Mouse (Mus musculus) lung, embryonic 14.5 days (tissue): ENCODE data around the gene Fitm1. TPM values are rescaled to one million over a fixed set of nuclear protein-coding genes. Genes with fewer than 3 reads are reported as not detected.
A peak's percentile ranks its signal among the peaks of the same experiment; 100 is the strongest.

Source experiments
- ATAC-seq: fragments of 200-750 bp; cut with Nextera tagmentation; 2 replicates; pipeline ENCODE4 v1.8.0; 2017; ENCODE audit warnings: mild to moderate bottlenecking, moderate TSS enrichment, moderate library complexity; ENCODE audit not compliant: insufficient read depth
- DNase-seq: peaks from one replicate; pipeline ENCODE4 v3.0.0-alpha.2; 2015
- H3K27ac ChIP-seq: fragments of 300-500 bp; sonication (generic); 2 replicates; pipeline ENCODE4 v1.5.1; 2014; ENCODE audit warnings: low read depth, mild to moderate bottlenecking, moderate library complexity
- H3K27me3 ChIP-seq: fragments of 300-500 bp; sonication (generic); 2 replicates; pipeline ENCODE4 v1.6.1; 2014; ENCODE audit warnings: low read length, control low read depth; ENCODE audit not compliant: insufficient read depth
- H3K36me3 ChIP-seq: fragments of 300-500 bp; sonication (generic); 2 replicates; pipeline ENCODE4 v1.6.1; 2014; ENCODE audit warnings: control low read depth; ENCODE audit not compliant: insufficient read depth
- H3K4me1 ChIP-seq: fragments of 300-500 bp; sonication (generic); 2 replicates; pipeline ENCODE4 v1.6.1; 2014; ENCODE audit warnings: antibody characterized with exemption, control low read depth; ENCODE audit not compliant: insufficient read depth
- H3K4me2 ChIP-seq: fragments of 300-500 bp; sonication (generic); 2 replicates; pipeline ENCODE4 v1.6.1; 2014; ENCODE audit warnings: mild to moderate bottlenecking
- H3K4me3 ChIP-seq: fragments of 300-500 bp; sonication (generic); 2 replicates; pipeline ENCODE4 v1.5.1; 2014; ENCODE audit warnings: low read depth, low read length
- H3K9ac ChIP-seq: fragments of 300-500 bp; sonication (generic); 2 replicates; pipeline ENCODE4 v1.6.1; 2014
- H3K9me3 ChIP-seq: fragments of 300-500 bp; sonication (generic); 2 replicates; pipeline ENCODE4 v1.6.1; 2016; ENCODE audit warnings: low read depth, low read length, control low read depth
- CTCF ChIP-seq: IDR thresholded peaks from 2 replicates; pipeline ENCODE4 v1.5.1; 2016; ENCODE audit warnings: antibody characterized with exemption, low read depth
- WGBS: fragments of 180-500 bp; shearing (Covaris S2); extraction: QIAGEN DNeasy Blood & Tissue Kit; methylation state at CpG from one replicate; pipeline ENCODE4 v1.1.7; 2014; 5-methylcytosine and 5-hydroxymethylcytosine counted together
- polyA plus RNA-seq: library from polyadenylated mRNA; unstranded; fragments of >200 nt; fragmentation: Nextera tagmentation; extraction: Ambion mirVana; gene quantifications from 2 replicates; pipeline ENCODE4 v1.2.1, GENCODE M21; 2014

The Fitm1 gene
- polyA plus RNA-seq, 1 experiment from 2014 or later = 0.76 TPM

DNA sequence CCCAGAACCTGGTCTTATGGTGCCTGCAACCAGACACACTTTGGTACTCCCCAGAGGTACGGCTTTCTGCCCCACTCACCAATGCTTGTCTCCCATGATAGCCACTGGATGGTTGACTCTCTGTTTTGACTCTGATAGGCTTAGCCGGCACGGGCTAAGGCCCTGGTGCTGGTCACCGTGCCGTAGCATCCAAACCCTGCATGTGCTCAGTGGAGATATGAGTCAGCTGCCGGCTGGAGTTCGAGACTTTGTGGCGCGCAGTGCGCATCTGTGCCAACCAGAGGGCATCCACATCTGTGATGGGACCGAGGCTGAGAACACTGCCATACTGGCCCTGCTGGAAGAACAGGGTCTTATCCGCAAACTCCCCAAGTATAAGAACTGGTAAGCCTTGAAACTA, 33.1 kb upstream of the Fitm1 start:
- no peaks in the 10 kb centered on the region for H3K9me3 ChIP-seq
- H3K36me3 ChIP-seq = peaks cover 48% of the 10 kb centered on the region
- H3K4me1 ChIP-seq = peaks cover 4% of the 10 kb centered on the region; the same call in 1 of the 2 replicates
- H3K4me2 ChIP-seq = no peak overlapping the region
- TF ChIP-seq CTCF = no peak
- ATAC-seq (no peak), DNase-seq (no peak)
- no peak overlapping the region for H3K9ac ChIP-seq
- 92% methylated on average over 12 of the region's 12 CpGs for WGBS
- H3K27ac ChIP-seq = no peak overlapping the region
- no peaks in the 10 kb centered on the region for H3K27me3 ChIP-seq
- H3K4me3 ChIP-seq = no peak overlapping the region

DNA sequence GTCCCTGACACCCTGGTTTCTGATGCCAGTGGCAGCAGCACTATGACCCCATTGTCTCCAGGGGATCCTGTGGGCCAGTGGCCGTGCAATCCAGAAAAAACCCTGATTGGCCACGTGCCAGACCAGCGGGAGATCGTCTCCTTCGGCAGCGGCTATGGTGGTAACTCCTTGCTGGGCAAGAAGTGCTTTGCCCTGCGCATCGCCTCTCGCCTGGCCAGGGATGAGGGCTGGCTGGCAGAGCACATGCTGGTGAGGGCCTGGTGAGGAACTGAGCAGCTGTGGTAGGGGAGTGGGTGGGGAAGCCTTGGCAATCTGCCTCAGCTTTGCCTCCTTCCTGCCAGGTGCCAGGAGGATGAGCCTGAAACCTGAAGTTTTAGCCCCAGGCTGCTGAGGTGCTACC, 31.1 kb upstream of the Fitm1 start:
- H3K4me2 ChIP-seq = no peak overlapping the region
- H3K36me3 ChIP-seq = peaks cover 68% of the 10 kb centered on the region
- H3K27ac ChIP-seq = no peak overlapping the region
- no peak overlapping the region for H3K4me3 ChIP-seq
- no peak overlapping the region for H3K9ac ChIP-seq
- ATAC-seq (no peak), DNase-seq (no peak)
- no peaks in the 10 kb centered on the region for H3K27me3 ChIP-seq
- TF ChIP-seq CTCF = no peak
- 73% methylated on average over 9 of the region's 9 CpGs for WGBS
- no peaks in the 10 kb centered on the region for H3K9me3 ChIP-seq
- H3K4me1 ChIP-seq = peaks cover 4% of the 10 kb centered on the region; the same call in 1 of the 2 replicates

DNA sequence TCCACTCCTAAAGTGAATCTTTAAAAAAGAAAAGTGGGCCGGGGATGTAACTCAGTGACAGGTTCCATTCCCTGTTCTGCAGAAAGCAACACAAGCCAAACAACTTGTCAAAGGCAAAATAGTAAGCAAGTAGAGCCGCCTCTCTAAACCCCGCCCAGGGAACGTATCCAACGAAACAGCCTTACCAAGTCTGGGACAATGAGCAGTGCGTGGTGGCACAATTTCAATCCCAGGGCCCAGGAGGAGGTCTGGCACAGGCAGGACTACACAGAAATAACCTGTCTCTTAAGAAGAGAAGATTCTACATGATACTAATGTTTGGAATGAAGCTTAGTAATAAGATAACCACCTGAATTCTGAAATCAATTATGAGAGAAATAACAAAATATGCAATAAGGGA, 25.2 kb upstream of the Fitm1 start:
- Histone ChIP-seq H3K27me3 (no peaks in the 10 kb centered on the region), H3K4me2 (no peak overlapping the region), H3K4me3 (no peak overlapping the region), H3K36me3 (peaks cover 48% of the 10 kb centered on the region), H3K27ac (no peak overlapping the region), H3K4me1 (no peaks in the 10 kb centered on the region), H3K9me3 (no peaks in the 10 kb centered on the region), H3K9ac (no peak overlapping the region)
- DNase-seq (no peak), ATAC-seq (no peak)
- 88% methylated on average over 6 of the region's 6 CpGs for WGBS
- TF ChIP-seq CTCF = no peak

DNA sequence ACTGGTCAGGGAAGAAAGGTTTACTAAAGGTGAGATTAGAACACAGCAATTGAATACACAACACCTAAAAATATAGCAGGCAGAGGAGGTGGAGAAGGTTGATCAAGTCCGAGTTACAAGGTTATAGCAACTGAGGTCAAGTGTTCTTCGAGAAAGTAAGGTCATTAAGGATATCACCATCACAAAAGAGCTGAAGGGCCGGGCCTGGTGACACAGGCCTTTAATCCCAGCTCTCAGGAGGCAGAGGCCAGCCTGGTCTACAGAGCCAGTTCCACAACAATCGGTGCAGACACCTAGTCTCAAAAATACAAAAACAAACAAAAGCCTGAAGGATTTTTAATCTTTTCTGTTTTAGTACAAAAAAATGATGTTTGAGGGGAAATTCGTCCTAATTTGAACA, 24.1 kb upstream of the Fitm1 start:
- WGBS = 59% methylated on average over 5 of the region's 5 CpGs
- H3K9me3 ChIP-seq = no peaks in the 10 kb centered on the region
- no peak overlapping the region for H3K9ac ChIP-seq
- no peak for ATAC-seq
- no peaks in the 10 kb centered on the region for H3K27me3 ChIP-seq
- no peak overlapping the region for H3K4me2 ChIP-seq
- no peak for TF ChIP-seq CTCF
- no peaks in the 10 kb centered on the region for H3K4me1 ChIP-seq
- H3K36me3 ChIP-seq = peaks cover 37% of the 10 kb centered on the region
- no peak overlapping the region for H3K27ac ChIP-seq
- no peak for DNase-seq
- no peak overlapping the region for H3K4me3 ChIP-seq

DNA sequence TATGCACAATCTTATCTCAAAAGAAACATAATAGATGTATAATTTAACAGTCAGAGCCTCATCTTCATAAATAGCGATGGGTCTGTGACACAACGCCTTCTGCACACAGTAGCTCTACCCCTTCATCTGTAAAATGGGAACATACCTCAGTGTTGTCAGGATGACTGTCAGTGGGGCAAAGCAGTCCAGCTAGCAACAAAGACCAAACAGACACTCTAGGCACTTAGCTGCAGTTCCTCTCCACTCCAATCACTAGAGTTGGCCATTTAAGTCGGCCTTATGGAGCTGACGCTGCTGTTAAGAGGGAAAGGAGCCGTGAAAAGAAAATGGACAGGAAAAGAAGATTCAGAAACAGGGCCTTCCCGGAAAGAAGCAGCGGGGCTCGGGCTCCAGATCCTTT, 23.6 kb upstream of the Fitm1 start:
- ATAC-seq (no peak), DNase-seq (no peak)
- H3K4me3 ChIP-seq = no peak overlapping the region
- TF ChIP-seq CTCF = no peak
- no peak overlapping the region for H3K9ac ChIP-seq
- no peaks in the 10 kb centered on the region for H3K9me3 ChIP-seq
- H3K4me2 ChIP-seq = no peak overlapping the region
- H3K36me3 ChIP-seq = peaks cover 34% of the 10 kb centered on the region
- 87% methylated on average over 8 of the region's 8 CpGs for WGBS
- no peaks in the 10 kb centered on the region for H3K4me1 ChIP-seq
- H3K27ac ChIP-seq = no peak overlapping the region
- no peaks in the 10 kb centered on the region for H3K27me3 ChIP-seq

DNA sequence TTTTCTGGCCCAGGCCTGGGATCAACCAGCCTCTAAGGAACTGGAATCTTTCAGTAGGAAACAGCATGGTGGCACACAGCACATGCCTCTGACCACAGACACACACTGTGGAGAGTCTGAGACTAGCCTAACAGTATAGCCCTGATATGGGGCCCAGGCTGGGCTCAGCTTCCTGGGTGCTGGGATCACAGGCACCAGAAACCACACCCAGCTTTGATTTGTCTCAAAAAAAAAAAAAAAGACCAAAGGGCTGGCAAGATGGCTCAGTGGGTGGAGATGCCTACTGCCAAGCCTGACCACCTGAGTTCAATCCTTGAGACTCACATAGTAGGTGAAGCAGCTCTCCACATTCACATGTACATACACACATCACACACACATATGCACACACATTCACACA, 20.8 kb upstream of the Fitm1 start:
- no peak for ATAC-seq

DNA sequence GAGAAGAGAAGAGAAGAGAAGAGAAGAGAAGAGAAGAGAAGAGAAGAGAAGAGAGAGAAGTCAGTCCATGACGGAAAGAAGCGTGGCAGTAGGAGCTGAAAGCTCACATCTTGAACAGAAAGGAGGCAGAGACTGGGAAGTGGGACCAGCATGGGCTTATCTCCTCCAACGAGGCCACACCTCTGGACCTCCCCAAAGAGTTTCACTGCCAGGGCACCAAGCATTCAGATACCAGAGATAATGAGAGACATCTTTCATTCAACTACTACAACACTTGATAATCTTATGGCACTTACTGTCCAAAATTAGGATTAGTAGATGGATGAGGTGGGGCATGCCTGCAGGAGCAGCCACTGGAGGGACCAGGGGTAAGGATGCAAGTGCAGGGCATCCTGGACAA, 19.6 kb upstream of the Fitm1 start:
- no peak for TF ChIP-seq CTCF
- Histone ChIP-seq H3K4me3 (no peak overlapping the region), H3K36me3 (no peaks in the 10 kb centered on the region), H3K27me3 (no peaks in the 10 kb centered on the region), H3K4me1 (no peaks in the 10 kb centered on the region), H3K27ac (no peak overlapping the region), H3K9me3 (no peaks in the 10 kb centered on the region), H3K4me2 (no peak overlapping the region), H3K9ac (no peak overlapping the region)
- ATAC-seq (no peak), DNase-seq (no peak)
- 70% methylated on average over 3 of the region's 3 CpGs for WGBS

More for the DNA sequence above, 20.8 kb upstream of the Fitm1 start:
- Histone ChIP-seq H3K27ac (no peak overlapping the region), H3K36me3 (peaks cover 7% of the 10 kb centered on the region; the same call in 1 of the 2 replicates), H3K4me3 (no peak overlapping the region), H3K4me1 (no peaks in the 10 kb centered on the region), H3K27me3 (no peaks in the 10 kb centered on the region), H3K9me3 (no peaks in the 10 kb centered on the region), H3K9ac (no peak overlapping the region), H3K4me2 (no peak overlapping the region)
- TF ChIP-seq CTCF = no peak
- no peak for DNase-seq

DNA sequence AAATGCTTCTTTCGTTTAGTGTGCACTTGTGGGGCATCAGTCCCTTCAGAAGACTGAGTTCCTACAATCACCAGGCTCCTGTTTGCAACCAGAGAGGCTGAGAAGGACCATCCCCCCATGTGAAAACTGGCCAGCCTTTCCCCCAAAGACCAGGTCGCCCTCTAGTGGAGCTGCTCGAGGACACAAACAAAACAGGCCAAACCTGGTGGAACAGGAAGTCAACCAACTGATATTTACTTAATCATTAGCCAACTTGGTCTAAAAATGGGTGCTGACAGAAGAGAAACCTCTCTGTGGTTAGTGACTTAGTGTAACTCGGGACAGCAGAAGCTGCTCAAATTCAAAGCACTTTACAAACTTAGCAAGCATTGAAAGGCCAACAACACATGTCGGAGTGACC, 18.4 kb upstream of the Fitm1 start:
- Histone ChIP-seq H3K27me3 (no peaks in the 10 kb centered on the region), H3K27ac (0 out of 2 replicates have a peak overlapping the region, but pooled peaks have one; percentile 32), H3K9me3 (no peaks in the 10 kb centered on the region), H3K9ac (no peak overlapping the region), H3K4me3 (no peak overlapping the region), H3K4me1 (0 out of 2 replicates have a peak, but pooled peaks cover 5% of the 10 kb centered on the region), H3K36me3 (no peaks in the 10 kb centered on the region), H3K4me2 (no peak overlapping the region)
- WGBS = 21% methylated on average over 5 of the region's 5 CpGs
- DNase-seq = peak; percentile 88
- peak; percentile 86 for TF ChIP-seq CTCF
- ATAC-seq = no peak
